Mouse (Mus musculus) forebrain, embryonic 16.5 days (tissue): ENCODE data around the gene Cfap65. TPM values are rescaled to one million over a fixed set of nuclear protein-coding genes. Genes with fewer than 3 reads are reported as not detected.

Source experiments
- ATAC-seq: fragments of 200-750 bp; cut with Nextera tagmentation; 2 replicates; pipeline ENCODE4 v1.8.0; 2017; ENCODE audit warnings: mild to moderate bottlenecking, moderate library complexity
- H3K27ac ChIP-seq: fragments of 300-500 bp; sonication (generic); 2 replicates; pipeline ENCODE4 v1.5.1; 2014; ENCODE audit warnings: low read length, control low read depth
- H3K27me3 ChIP-seq: fragments of 300-500 bp; sonication (generic); replicated peaks from 2 replicates; pipeline ENCODE4 v1.6.1; 2014; ENCODE audit warnings: low read length; ENCODE audit not compliant: control insufficient read depth, insufficient read depth
- H3K36me3 ChIP-seq: fragments of 300-500 bp; sonication (generic); 2 replicates; pipeline ENCODE4 v1.6.1; 2014; ENCODE audit not compliant: control insufficient read depth, insufficient read depth
- H3K4me1 ChIP-seq: fragments of 300-500 bp; sonication (generic); replicated peaks from 2 replicates; pipeline ENCODE4 v1.6.1; 2014; ENCODE audit warnings: low read length; ENCODE audit not compliant: control insufficient read depth, insufficient read depth
- H3K4me2 ChIP-seq: fragments of 300-500 bp; sonication (generic); 2 replicates; pipeline ENCODE4 v1.6.1; 2014; ENCODE audit warnings: mild to moderate bottlenecking, low read length, control low read depth
- H3K4me3 ChIP-seq: fragments of 300-500 bp; sonication (generic); replicated peaks from 2 replicates; pipeline ENCODE4 v1.5.1; 2014; ENCODE audit warnings: mild to moderate bottlenecking, low read length, control low read depth
- H3K9ac ChIP-seq: fragments of 300-500 bp; sonication (generic); replicated peaks from 2 replicates; pipeline ENCODE4 v1.6.1; 2014; ENCODE audit warnings: low read depth, low read length, control low read depth
- H3K9me3 ChIP-seq: fragments of 300-500 bp; sonication (generic); 2 replicates; pipeline ENCODE4 v1.6.1; 2016; ENCODE audit warnings: low read length; ENCODE audit not compliant: control insufficient read depth
- WGBS: fragments of 180-500 bp; shearing (Covaris S2); extraction: QIAGEN DNeasy Blood & Tissue Kit; methylation state at CpG from one replicate; pipeline ENCODE4 v1.1.7; 2014; 5-methylcytosine and 5-hydroxymethylcytosine counted together
- polyA plus RNA-seq: library from polyadenylated mRNA; unstranded; fragments of >200 nt; fragmentation: Nextera tagmentation; extraction: Ambion mirVana; gene quantifications from 2 replicates; pipeline ENCODE4 v1.2.1, GENCODE M21; 2015

Cfap65 gene
- polyA plus RNA-seq, 1 experiment from 2014 or later: 0.39 TPM

- peaks cover 30% of the 10 kb centered on the region for H3K27me3 ChIP-seq
- H3K4me1 ChIP-seq: no peaks in the 10 kb centered on the region
- H3K9me3 ChIP-seq: no peaks in the 10 kb centered on the region
- H3K4me2 ChIP-seq: no peak overlapping the region
- no peak overlapping the region for H3K9ac ChIP-seq
- ATAC-seq: no peak
- H3K4me3 ChIP-seq: no peak overlapping the region
- H3K27ac ChIP-seq: no peak overlapping the region
- WGBS: 54% methylated on average over 12 of the region's 12 CpGs
- H3K36me3 ChIP-seq: no peaks in the 10 kb centered on the region
These were observed 6.4 kb upstream of the Cfap65 start for GRCm38 (mm10) chr1:74941651-74942360.

- H3K36me3 ChIP-seq: no peaks in the 10 kb centered on the region
- WGBS: 7% methylated on average over 3 of the region's 3 CpGs
- ATAC-seq: no peak
- H3K27me3 ChIP-seq: peaks cover 20% of the 10 kb centered on the region
- no peak overlapping the region for H3K4me2 ChIP-seq
- H3K9me3 ChIP-seq: no peaks in the 10 kb centered on the region
- H3K4me1 ChIP-seq: 0 out of 2 replicates have a peak, but pooled peaks cover 3% of the 10 kb centered on the region
- H3K9ac ChIP-seq: no peak overlapping the region
- H3K4me3 ChIP-seq: no peak overlapping the region
- no peak overlapping the region for H3K27ac ChIP-seq
These were observed 4.4 kb upstream of the Cfap65 start for GRCm38 (mm10) chr1:74939762-74940161.

GRCm38 (mm10) chr1:74936221-74936830 lies 927 bp upstream of the Cfap65 start:
- H3K27me3 ChIP-seq: peaks cover 21% of the 10 kb centered on the region
- no peak for ATAC-seq
- 32% methylated on average over 12 of the region's 12 CpGs for whole genome bisulfite sequencing

GRCm38 (mm10) chr1:74927621-74928296 lies 7.6 kb downstream of the Cfap65 start:
- H3K9ac ChIP-seq: no peak overlapping the region
- 83% methylated on average over 9 of the region's 9 CpGs for WGBS
- no peak for ATAC-seq

More at GRCm38 (mm10) chr1:74936221-74936830, 927 bp upstream of the Cfap65 start:
- Histone ChIP-seq H3K4me2 (no peak overlapping the region), H3K27ac (no peak overlapping the region), H3K4me1 (0 out of 2 replicates have a peak, but pooled peaks cover 3% of the 10 kb centered on the region), H3K9ac (no peak overlapping the region), H3K4me3 (no peak overlapping the region), H3K9me3 (no peaks in the 10 kb centered on the region), H3K36me3 (no peaks in the 10 kb centered on the region)

GRCm38 (mm10) chr1:74926721-74927120 lies 8.7 kb downstream of the Cfap65 start:
- Histone ChIP-seq H3K27ac (no peak overlapping the region), H3K4me3 (no peak overlapping the region), H3K9ac (no peak overlapping the region), H3K9me3 (no peaks in the 10 kb centered on the region), H3K27me3 (no peaks in the 10 kb centered on the region), H3K36me3 (no peaks in the 10 kb centered on the region), H3K4me2 (no peak overlapping the region), H3K4me1 (no peaks in the 10 kb centered on the region)
- 42% methylated on average over 6 of the region's 6 CpGs for WGBS
- ATAC-seq: no peak

More at GRCm38 (mm10) chr1:74927621-74928296, 7.6 kb downstream of the Cfap65 start:
- H3K36me3 ChIP-seq: no peaks in the 10 kb centered on the region
- no peak overlapping the region for H3K4me3 ChIP-seq
- no peak overlapping the region for H3K4me2 ChIP-seq
- H3K27me3 ChIP-seq: peaks cover 3% of the 10 kb centered on the region; the same call in 1 of the 2 replicates
- no peaks in the 10 kb centered on the region for H3K4me1 ChIP-seq
- no peak overlapping the region for H3K27ac ChIP-seq
- no peaks in the 10 kb centered on the region for H3K9me3 ChIP-seq

GRCm38 (mm10) chr1:74924464-74924863 lies 10.9 kb downstream of the Cfap65 start:
- H3K4me2 ChIP-seq: no peak overlapping the region
- 71% methylated on average over 4 of the region's 4 CpGs for WGBS
- no peaks in the 10 kb centered on the region for H3K9me3 ChIP-seq
- H3K27ac ChIP-seq: no peak overlapping the region
- H3K4me1 ChIP-seq: no peaks in the 10 kb centered on the region
- H3K4me3 ChIP-seq: no peak overlapping the region
- no peak overlapping the region for H3K9ac ChIP-seq
- no peaks in the 10 kb centered on the region for H3K36me3 ChIP-seq
- ATAC-seq: no peak
- H3K27me3 ChIP-seq: no peaks in the 10 kb centered on the region

GRCm38 (mm10) chr1:74915706-74916105 lies 19.7 kb downstream of the Cfap65 start:
- Histone ChIP-seq H3K9me3 (peaks cover 2% of the 10 kb centered on the region; the same call in 1 of the 2 replicates), H3K4me1 (0 out of 2 replicates have a peak, but pooled peaks cover 2% of the 10 kb centered on the region), H3K9ac (no peak overlapping the region), H3K36me3 (no peaks in the 10 kb centered on the region), H3K27ac (no peak overlapping the region), H3K4me3 (no peak overlapping the region), H3K27me3 (0 out of 2 replicates have a peak, but pooled peaks cover 4% of the 10 kb centered on the region), H3K4me2 (peak overlapping the region; percentile 32)
- WGBS: 20% methylated on average over 13 of the region's 13 CpGs
- ATAC-seq: no peak

GRCm38 (mm10) chr1:74902191-74902590 lies 33.2 kb downstream of the Cfap65 start:
- Histone ChIP-seq H3K27me3 (peaks cover 29% of the 10 kb centered on the region), H3K36me3 (no peaks in the 10 kb centered on the region), H3K4me2 (no peak overlapping the region), H3K9ac (no peak overlapping the region), H3K9me3 (no peaks in the 10 kb centered on the region), H3K27ac (no peak overlapping the region), H3K4me1 (peaks cover 14% of the 10 kb centered on the region), H3K4me3 (no peak overlapping the region)
- ATAC-seq: no peak
- 24% methylated on average over 6 of the region's 6 CpGs for WGBS

GRCm38 (mm10) chr1:74901686-74902085 lies 33.7 kb downstream of the Cfap65 start:
- Histone ChIP-seq H3K27me3 (peaks cover 30% of the 10 kb centered on the region), H3K4me2 (no peak overlapping the region), H3K27ac (no peak overlapping the region), H3K4me3 (no peak overlapping the region), H3K9ac (no peak overlapping the region), H3K9me3 (no peaks in the 10 kb centered on the region), H3K36me3 (no peaks in the 10 kb centered on the region), H3K4me1 (peaks cover 14% of the 10 kb centered on the region)
- 2% methylated on average over 3 of the region's 3 CpGs for WGBS
- ATAC-seq: no peak
